Mouse (Mus musculus): Measurements from ENCODE around the gene Pdlim7.

GRCm38 (mm10) chr13:55495702-55496101 is 17.8 kb downstream of the Pdlim7 start:
- TF ChIP-seq CTCF (conservative IDR thresholded peaks at IDR 0.05; ENCODE audit: insufficient read depth, insufficient read length, low read depth, low read length) = no peak
- TF ChIP-seq POLR2A (IDR thresholded peaks at IDR 0.05; ENCODE audit: low read depth, low read length) = no peak
